Mouse (Mus musculus) liver, embryonic 14.5 days (tissue): ENCODE data around the gene Nemf. TPM values are rescaled to one million over a fixed set of nuclear protein-coding genes. Genes with fewer than 3 reads are reported as not detected.

Experiments
- ATAC-seq: fragments of 200-750 bp; cut with Nextera tagmentation; 2 replicates; pipeline ENCODE4 v1.8.0; 2017; ENCODE audit warnings: moderate number of reproducible peaks, mild to moderate bottlenecking, moderate library complexity; ENCODE audit not compliant: insufficient read depth
- DNase-seq, 3 experiments: peaks; one replicate each; pipeline ENCODE4 v3.0.0-alpha.2; 2012 to 2013; ENCODE audit warnings: low read depth in 3 of 3, low spot score in 3 of 3
- H3K27ac ChIP-seq: fragments of 300-500 bp; sonication (generic); 2 replicates; pipeline ENCODE4 v1.5.1; 2014; ENCODE audit warnings: moderate library complexity, mild to moderate bottlenecking, control low read depth, inconsistent platforms
- H3K27me3 ChIP-seq: fragments of 300-500 bp; sonication (generic); 2 replicates; pipeline ENCODE4 v1.6.1; 2014; ENCODE audit warnings: mild to moderate bottlenecking, low read length, moderate library complexity; ENCODE audit not compliant: control insufficient read depth, insufficient read depth
- H3K36me3 ChIP-seq: fragments of 300-500 bp; sonication (generic); replicated peaks from 2 replicates; pipeline ENCODE4 v1.6.1; 2014; ENCODE audit warnings: low read depth; ENCODE audit not compliant: control insufficient read depth, insufficient read depth
- H3K4me1 ChIP-seq, 2 experiments: fragments of 200-500 bp in 1 of 2; fragments of 300-500 bp in 1 of 2; sonication (generic) in 1 of 2; replicated peaks; 2 replicates each; pipeline ENCODE4 v1.6.1; 2012 to 2014; ENCODE audit warnings: antibody characterized with exemption in 1 of 2, inconsistent platforms in 1 of 2, low read length in 1 of 2; ENCODE audit not compliant: control insufficient read depth in 2 of 2, insufficient read depth in 2 of 2
- H3K4me2 ChIP-seq: fragments of 300-500 bp; sonication (generic); 2 replicates; pipeline ENCODE4 v1.6.1; 2014; ENCODE audit warnings: low read depth, mild to moderate bottlenecking, control low read depth, moderate library complexity
- H3K4me3 ChIP-seq, 2 experiments: fragments of 200-500 bp in 1 of 2; fragments of 300-500 bp in 1 of 2; sonication (generic) in 1 of 2; 2 replicates each; pipeline ENCODE4 v1.5.1; 2012 to 2014; ENCODE audit warnings: low read depth in 2 of 2, low read length in 2 of 2, mild to moderate bottlenecking in 2 of 2, control low read depth in 1 of 2, inconsistent platforms in 1 of 2, moderate library complexity in 1 of 2; ENCODE audit not compliant: insufficient read depth in 1 of 2
- H3K9ac ChIP-seq: fragments of 300-500 bp; sonication (generic); replicated peaks from 2 replicates; pipeline ENCODE4 v1.6.1; 2014; ENCODE audit warnings: mild to moderate bottlenecking, control low read depth, moderate library complexity
- H3K9me3 ChIP-seq: fragments of 300-500 bp; sonication (generic); 2 replicates; pipeline ENCODE4 v1.6.1; 2016; ENCODE audit warnings: low read length, mixed read lengths; ENCODE audit not compliant: control insufficient read depth
- CTCF ChIP-seq: IDR thresholded peaks from 2 replicates; pipeline ENCODE4 v1.5.1; 2016; ENCODE audit warnings: antibody characterized with exemption, low read depth, control low read depth
- EP300 ChIP-seq: IDR thresholded peaks from 2 replicates; pipeline ENCODE4 v1.6.1; 2016; ENCODE audit warnings: antibody characterized with exemption, low read depth
- WGBS: fragments of 180-500 bp; shearing (Covaris S2); extraction: QIAGEN DNeasy Blood & Tissue Kit; methylation state at CpG from one replicate; pipeline ENCODE4 v1.1.7; 2014; ENCODE audit not compliant: insufficient replicate concordance; 5-methylcytosine and 5-hydroxymethylcytosine counted together
- polyA plus RNA-seq, 2 experiments: library from polyadenylated mRNA; depleted of rRNA in 1 of 2; stranded (reverse) in 1 of 2; unstranded in 1 of 2; fragments of >200 nt; fragmentation: Nextera tagmentation in 1 of 2; extraction: Ambion mirVana in 1 of 2; gene quantifications; 2 replicates each; pipeline versions ENCODE4 v1.2.1 to v1.2.3; 2012 to 2014

The Nemf gene
- polyA plus RNA-seq, 2 experiments = 11.1 to 33.7 TPM

DNA sequence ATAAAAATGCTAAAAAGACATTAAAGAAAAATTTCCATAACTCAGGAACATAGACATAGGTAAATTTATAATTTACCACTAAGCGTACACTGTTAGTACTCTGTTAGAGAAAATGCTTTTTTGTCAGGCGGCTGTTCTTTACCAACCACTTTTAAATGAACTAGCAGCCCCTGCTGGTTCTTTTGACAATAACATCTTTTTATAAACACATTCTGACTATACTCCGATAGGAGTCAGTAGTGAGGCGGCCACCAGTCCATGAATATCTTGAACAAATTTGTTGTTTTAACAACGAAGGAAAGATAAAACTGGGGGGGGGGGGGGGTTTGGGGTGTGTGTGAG lies 3.7 kb upstream of the Nemf start:
- peak; percentile 32; the same call in 1 of the 2 replicates for TF ChIP-seq EP300
- peak; percentile 83 for TF ChIP-seq CTCF
- peak in 2 of 3 experiments; percentile 68 to 71 for DNase-seq
- no peaks in the 10 kb centered on the region for H3K36me3 ChIP-seq
- peak overlapping the region; percentile 51 for H3K27ac ChIP-seq
- H3K4me1 ChIP-seq = peaks cover 22 to 31% of the 10 kb centered on the region in 2 experiments
- no peaks in the 10 kb centered on the region for H3K9me3 ChIP-seq
- no peaks in the 10 kb centered on the region for H3K27me3 ChIP-seq
- peak; percentile 9; the same call in 1 of the 2 replicates for ATAC-seq
- 11% methylated on average over 5 of the region's 5 CpGs for WGBS
- H3K4me3 ChIP-seq = no peak overlapping the region
- no peak overlapping the region; the same call in 1 of the 2 replicates for H3K4me2 ChIP-seq
- no peak overlapping the region for H3K9ac ChIP-seq

DNA sequence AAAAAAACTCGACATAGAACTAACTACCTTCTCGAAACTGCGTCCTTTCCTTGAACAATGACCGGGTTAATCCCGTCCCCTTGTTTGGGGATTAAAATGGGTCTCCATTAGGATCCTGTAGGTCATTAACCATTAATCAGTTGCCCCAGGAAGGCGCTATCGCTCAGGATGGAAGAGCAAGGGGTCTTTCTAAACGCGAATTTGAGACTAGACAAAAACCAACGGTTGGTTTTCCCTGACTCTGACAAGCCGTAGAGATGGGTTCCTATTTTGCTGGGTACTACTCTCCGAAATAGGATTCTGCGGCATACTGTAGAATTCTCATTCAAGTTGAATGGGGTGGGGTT lies 308 bp upstream of the Nemf start:
- Histone ChIP-seq H3K27ac (peak overlapping the region; percentile 87), H3K36me3 (peaks cover 9% of the 10 kb centered on the region), H3K27me3 (no peaks in the 10 kb centered on the region), H3K4me3 (peak overlapping the region; percentile 94 to 98), H3K4me2 (peak overlapping the region; percentile 92), H3K4me1 (peaks cover 8% of the 10 kb centered on the region in 2 experiments), H3K9ac (peak overlapping the region; percentile 98), H3K9me3 (no peaks in the 10 kb centered on the region)
- 5% methylated on average over 13 of the region's 13 CpGs for WGBS
- no peak for DNase-seq
- ATAC-seq = no peak
- TF ChIP-seq CTCF (no peak), EP300 (no peak)

DNA sequence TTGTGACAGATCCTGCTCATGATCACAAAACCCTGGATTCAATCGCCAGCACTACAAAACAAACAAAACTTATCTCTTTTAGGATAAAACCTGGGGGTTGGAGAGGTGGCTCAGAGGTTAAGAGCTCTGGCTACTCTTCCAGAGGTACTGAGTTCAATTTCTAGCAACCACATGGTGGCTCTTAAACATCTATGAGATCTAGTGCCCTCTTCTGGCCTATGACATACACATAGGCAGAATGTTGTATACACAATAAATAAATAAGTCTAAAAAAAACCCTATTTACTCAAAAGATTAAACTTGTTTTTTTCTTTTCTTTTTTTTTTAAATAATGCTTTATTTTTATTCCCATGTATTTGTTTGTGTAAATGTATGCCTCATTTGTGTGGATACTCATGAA lies 5.3 kb downstream of the Nemf start:
- Histone ChIP-seq H3K4me2 (no peak overlapping the region), H3K27me3 (no peaks in the 10 kb centered on the region), H3K4me3 (no peak overlapping the region), H3K36me3 (peaks cover 31% of the 10 kb centered on the region), H3K27ac (no peak overlapping the region), H3K9me3 (no peaks in the 10 kb centered on the region), H3K9ac (no peak overlapping the region), H3K4me1 (peaks cover 4 to 7% of the 10 kb centered on the region in 2 experiments; a peak in 1 of 4 replicates)
- TF ChIP-seq CTCF = peak; percentile 24; the same call in 1 of the 2 replicates
- no peak for TF ChIP-seq EP300
- ATAC-seq (no peak), DNase-seq (no peak)
- WGBS = 68% methylated on average over 1 of the region's 1 CpGs

DNA sequence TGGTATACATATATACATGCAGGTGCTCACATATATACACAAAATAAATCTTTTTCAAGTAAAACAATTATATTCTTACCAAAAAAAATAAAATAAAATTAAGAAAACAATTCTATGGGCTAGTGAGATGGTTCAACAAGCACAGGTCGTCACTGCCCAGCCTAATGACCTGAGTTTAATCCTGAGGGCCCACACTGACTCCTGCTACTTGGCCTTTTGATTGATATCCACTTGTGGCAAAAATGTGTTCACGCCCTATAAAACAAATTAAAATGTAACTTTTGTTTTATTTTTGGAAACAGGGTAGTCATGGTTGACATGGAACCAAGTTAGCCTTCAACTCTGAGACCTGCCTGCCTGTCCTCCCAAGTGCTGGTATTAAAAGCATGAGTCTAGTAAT lies 7.0 kb downstream of the Nemf start:
- no peaks in the 10 kb centered on the region for H3K4me1 ChIP-seq
- H3K36me3 ChIP-seq = peaks cover 42% of the 10 kb centered on the region
- H3K27ac ChIP-seq = no peak overlapping the region
- ATAC-seq = no peak
- no peaks in the 10 kb centered on the region for H3K27me3 ChIP-seq
- no peaks in the 10 kb centered on the region for H3K9me3 ChIP-seq
- no peak for DNase-seq
- H3K4me2 ChIP-seq = no peak overlapping the region
- H3K4me3 ChIP-seq = no peak overlapping the region
- no peak overlapping the region for H3K9ac ChIP-seq
- no peak for TF ChIP-seq EP300
- WGBS = 70% methylated on average over 2 of the region's 2 CpGs

DNA sequence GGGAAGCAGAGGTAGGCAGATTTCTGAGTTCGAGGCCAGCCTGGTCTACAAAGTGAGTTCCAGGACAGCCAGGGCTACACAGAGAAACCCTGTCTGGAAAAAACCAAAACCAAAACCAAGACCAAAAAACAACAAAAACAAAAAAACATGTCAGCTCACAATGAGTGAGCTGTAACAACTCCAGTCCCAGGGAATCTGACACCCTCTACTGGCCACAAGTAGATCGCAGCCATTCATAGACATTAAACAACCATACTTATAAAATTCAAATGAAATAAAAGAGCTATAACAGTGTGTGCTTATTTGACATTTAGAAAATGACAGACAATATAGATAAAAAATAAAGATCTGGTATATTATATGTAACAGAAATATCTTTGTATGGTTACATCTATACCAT lies 23.4 kb downstream of the Nemf start:
- Histone ChIP-seq H3K27me3 (no peaks in the 10 kb centered on the region), H3K36me3 (peaks cover 29% of the 10 kb centered on the region), H3K4me3 (no peak overlapping the region), H3K9ac (no peak overlapping the region), H3K9me3 (no peaks in the 10 kb centered on the region), H3K27ac (no peak overlapping the region), H3K4me2 (no peak overlapping the region), H3K4me1 (no peaks in the 10 kb centered on the region)
- DNase-seq (peak in 1 of 3 experiments; percentile 41), ATAC-seq (no peak)
- TF ChIP-seq CTCF (peak; percentile 72), EP300 (no peak)
- 69% methylated on average over 2 of the region's 2 CpGs for WGBS
